ENCODE assay signal across 7 mouse cellular contexts in genomic region chr11:117627746-117628311, GRCm38 (mm10). TPM values are rescaled to one million over a fixed set of nuclear protein-coding genes. Genes with fewer than 3 reads are reported as not detected.
DNase-seq lines count a peak whose midpoint lies in the region; ATAC-seq and TF ChIP-seq lines count a peak whose summit lies in the region.

No protein-coding gene starts in this region.

- WGBS in embryonic facial prominence, embryonic 11.5 days: 12% methylated on average over 9 of the region's 9 CpGs
- 7% methylated on average over 9 of the region's 9 CpGs for WGBS in hindbrain, embryonic 13.5 days
- WGBS in neural tube, embryonic 14.5 days: 8% methylated on average over 9 of the region's 9 CpGs

- H3K27me3 ChIP-seq in embryonic facial prominence, embryonic 11.5 days (ENCODE audit: control insufficient read depth, insufficient read depth, low read length): peaks cover 4% of the 10 kb centered on the region; the same call in 1 of the 2 replicates
- H3K27me3 ChIP-seq in hindbrain, embryonic 13.5 days: no peaks in the 10 kb centered on the region
- H3K27me3 ChIP-seq in neural tube, embryonic 14.5 days (ENCODE audit: control insufficient read depth, insufficient read depth, low read length): no peaks in the 10 kb centered on the region

- no peak for ATAC-seq in embryonic facial prominence, embryonic 11.5 days (replicated peaks; ENCODE audit: insufficient number of reproducible peaks, low FRiP score, low TSS enrichment, low read depth)
- ATAC-seq in hindbrain, embryonic 13.5 days (ENCODE audit: low FRiP score): peak; percentile 65
- ATAC-seq in neural tube, embryonic 14.5 days (ENCODE audit: low read depth): no peak; the same call in 1 of the 2 replicates

- no peaks in the 10 kb centered on the region for H3K36me3 ChIP-seq in embryonic facial prominence, embryonic 11.5 days (replicated peaks; ENCODE audit: control insufficient read depth, insufficient read depth, low read depth, low read length)
- H3K36me3 ChIP-seq in hindbrain, embryonic 13.5 days: no peaks in the 10 kb centered on the region
- H3K36me3 ChIP-seq in neural tube, embryonic 14.5 days (ENCODE audit: control insufficient read depth, insufficient read depth, low read length): no peaks in the 10 kb centered on the region

- H3K9ac ChIP-seq in embryonic facial prominence, embryonic 11.5 days (replicated peaks; ENCODE audit: low read length): peak overlapping the region; percentile 37
- peak overlapping the region; percentile 39 for H3K9ac ChIP-seq in hindbrain, embryonic 13.5 days
- H3K9ac ChIP-seq in neural tube, embryonic 14.5 days (replicated peaks; ENCODE audit: low read depth, low read length): peak overlapping the region; percentile 39; the same call in 1 of the 2 replicates

- H3K9me3 ChIP-seq in embryonic facial prominence, embryonic 11.5 days (replicated peaks; ENCODE audit: control insufficient read depth, low read length): no peaks in the 10 kb centered on the region
- H3K9me3 ChIP-seq in hindbrain, embryonic 13.5 days: no peaks in the 10 kb centered on the region
- H3K9me3 ChIP-seq in neural tube, embryonic 14.5 days (ENCODE audit: control insufficient read depth, low read length): no peaks in the 10 kb centered on the region

- no peak for TF ChIP-seq CTCF in layer of hippocampus, adult 2 months (conservative IDR thresholded peaks at IDR 0.05)

- no peak overlapping the region; the same call in 1 of the 2 replicates for H3K4me2 ChIP-seq in embryonic facial prominence, embryonic 11.5 days (ENCODE audit: low read depth, low read length)
- peak overlapping the region; percentile 37 for H3K4me2 ChIP-seq in hindbrain, embryonic 13.5 days
- peak overlapping the region; percentile 23; the same call in 1 of the 2 replicates for H3K4me2 ChIP-seq in neural tube, embryonic 14.5 days (ENCODE audit: low read depth, low read length)

- DNase-seq in layer of hippocampus, adult 2 months (ENCODE audit: low spot score in 2 of 2): no peak
- no peak for DNase-seq in layer of hippocampus, adult 8-10 months (ENCODE audit: low spot score in 2 of 2)
- no peak for DNase-seq in embryonic facial prominence, embryonic 11.5 days (ENCODE audit: low spot score)
- DNase-seq in embryo, embryonic 10 days (ENCODE audit: low spot score): no peak
- DNase-seq in urinary bladder, postnatal 25 days (ENCODE audit: low spot score): no peak

- peak overlapping the region; percentile 50 for H3K4me3 ChIP-seq in layer of hippocampus, adult 2 months
- no peak overlapping the region for H3K4me3 ChIP-seq in embryonic facial prominence, embryonic 11.5 days (ENCODE audit: low read depth, low read length)
- 0 out of 2 replicates have a peak overlapping the region, but pooled peaks have one; percentile 5 for H3K4me3 ChIP-seq in hindbrain, embryonic 13.5 days
- no peak overlapping the region for H3K4me3 ChIP-seq in neural tube, embryonic 14.5 days (ENCODE audit: low read depth, low read length)

- H3K4me1 ChIP-seq in embryonic facial prominence, embryonic 11.5 days (ENCODE audit: control insufficient read depth, insufficient read depth, low read length): peaks cover 6% of the 10 kb centered on the region
- H3K4me1 ChIP-seq in hindbrain, embryonic 13.5 days (replicated peaks): peaks cover 33% of the 10 kb centered on the region
- peaks cover 27% of the 10 kb centered on the region for H3K4me1 ChIP-seq in neural tube, embryonic 14.5 days (ENCODE audit: control insufficient read depth, insufficient read depth, low read length)

- peak overlapping the region; percentile 92 for H3K27ac ChIP-seq in layer of hippocampus, adult 2 months
- 0 out of 2 replicates have a peak overlapping the region, but pooled peaks have one; percentile 22 for H3K27ac ChIP-seq in embryonic facial prominence, embryonic 11.5 days (replicated peaks; ENCODE audit: low read depth, low read length)
- peak overlapping the region; percentile 94 for H3K27ac ChIP-seq in hindbrain, embryonic 13.5 days
- H3K27ac ChIP-seq in neural tube, embryonic 14.5 days (ENCODE audit: low read depth, low read length): peak overlapping the region; percentile 81

RNA-seq across cellular contexts. Expression of gene Tnrc6c, which starts 26.3 kb away (rescaled TPM):
- total RNA-seq in layer of hippocampus, adult 2 months (2021): 10 to 100 TPM; 74.7 to 82.1 TPM
- total RNA-seq in layer of hippocampus, adult 8-10 months (2022): 10 to 100 TPM; 69.4 to 83.2 (median 76.7) TPM
- polyA plus RNA-seq in embryonic facial prominence, embryonic 11.5 days (2014; fragmentation: Nextera tagmentation; extraction: Ambion mirVana): 15.4 and 16.7 TPM in 2 replicates
- polyA plus RNA-seq in hindbrain, embryonic 13.5 days (2015; fragmentation: Nextera tagmentation; extraction: Ambion mirVana): 24.9 and 27.3 TPM in 2 replicates
- 30.6 and 32.5 TPM in 2 replicates for polyA plus RNA-seq in neural tube, embryonic 14.5 days (2014; fragmentation: Nextera tagmentation; extraction: Ambion mirVana)

Comparison
In these comparisons a context has a peak if more than half of its experiments do, and no peak if none do; other contexts are left out.
1. H3K27ac ChIP-seq: peak in every context shown above with its lines; median percentile 94 in hindbrain, embryonic 13.5 days; 92 in layer of hippocampus, adult 2 months; 81 in neural tube, embryonic 14.5 days; 22 in embryonic facial prominence, embryonic 11.5 days.
2. H3K4me3 ChIP-seq: peak in layer of hippocampus, adult 2 months (single experiment) and hindbrain, embryonic 13.5 days (single experiment); none in embryonic facial prominence, embryonic 11.5 days (single experiment) and neural tube, embryonic 14.5 days (single experiment).
3. Peak in every context shown above with its lines, with median percentiles within 50 percentile points of each other: H3K9ac ChIP-seq.